Mouse (Mus musculus): ENCODE data around the gene Rad17. TPM values are rescaled to one million over a fixed set of nuclear protein-coding genes. Genes with fewer than 3 reads are reported as not detected.

Gene Rad17
- polyA plus RNA-seq, 1 experiment: 39.7 TPM

DNA sequence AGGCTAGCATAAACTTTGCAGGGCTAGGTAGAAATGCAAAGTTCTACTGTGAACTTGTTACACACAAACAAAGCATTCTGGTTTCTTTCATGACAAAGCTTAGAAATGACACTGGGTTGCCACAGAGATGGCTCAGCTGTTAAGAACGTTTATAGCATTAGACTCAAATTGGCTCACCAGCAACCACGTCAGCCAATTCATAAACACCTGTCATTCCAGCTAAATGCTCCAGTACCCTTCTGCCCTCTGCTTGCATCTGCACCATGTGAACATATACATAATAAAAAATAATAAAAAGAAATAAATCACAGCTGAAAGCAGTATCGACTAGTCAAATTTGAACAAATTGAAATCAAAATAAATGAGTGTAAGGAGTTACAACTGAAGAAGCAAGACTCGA, 28.6 kb downstream of the Rad17 start:
- H3K27me3 ChIP-seq (ENCODE audit: control insufficient read depth, insufficient read depth, low read length, poor library complexity, severe bottlenecking): no peaks in the 10 kb centered on the region
- no peak overlapping the region for H3K9ac ChIP-seq (ENCODE audit: low read depth, poor library complexity, severe bottlenecking)

DNA sequence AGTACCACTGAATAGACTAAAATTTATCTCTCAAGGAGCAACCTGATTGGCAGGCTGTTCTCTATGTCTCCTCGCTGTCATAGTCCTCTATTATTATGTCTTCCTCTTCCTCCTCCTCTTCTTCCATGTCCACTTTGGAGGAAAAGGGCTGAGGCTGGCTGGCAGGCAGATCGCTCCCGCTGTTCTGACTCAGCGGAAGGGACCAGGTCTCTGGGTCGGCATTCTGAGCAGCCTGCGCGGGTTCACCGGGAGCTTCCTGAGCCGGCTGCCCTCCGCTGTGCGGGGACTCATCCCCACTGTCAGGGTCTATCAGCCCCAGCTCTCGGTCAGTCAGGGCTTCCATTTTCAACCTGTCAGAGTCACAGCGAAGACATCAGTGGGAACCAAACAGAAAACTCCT, 33.3 kb downstream of the Rad17 start:
- Histone ChIP-seq H3K27me3 (ENCODE audit: control insufficient read depth, insufficient read depth, low read length, poor library complexity, severe bottlenecking) (no peaks in the 10 kb centered on the region), H3K9ac (ENCODE audit: low read depth, poor library complexity, severe bottlenecking) (no peak overlapping the region), H3K4me3 (ENCODE audit: low read depth, low read length) (no peak overlapping the region), H3K36me3 (ENCODE audit: control insufficient read depth, insufficient read depth, low read length, poor library complexity, severe bottlenecking) (peaks cover 18% of the 10 kb centered on the region), H3K4me1 (ENCODE audit: control insufficient read depth, insufficient read depth, low read length) (no peaks in the 10 kb centered on the region), H3K9me3 (replicated peaks; ENCODE audit: control insufficient read depth, insufficient read depth, low read length, poor library complexity, severe bottlenecking) (no peaks in the 10 kb centered on the region), H3K27ac (ENCODE audit: insufficient read depth, low read length) (no peak overlapping the region)
- TF ChIP-seq CTCF (IDR thresholded peaks at IDR 0.05; ENCODE audit: low read depth, low read length) (no peak), POLR2A (IDR thresholded peaks at IDR 0.05; ENCODE audit: insufficient read depth, low read length) (no peak), EP300 (IDR thresholded peaks at IDR 0.05; ENCODE audit: insufficient read depth, low read depth, low read length) (no peak)

More for the DNA sequence above, 28.6 kb downstream of the Rad17 start:
- H3K4me3 ChIP-seq (ENCODE audit: low read depth, low read length): no peak overlapping the region
- peaks cover 30% of the 10 kb centered on the region for H3K36me3 ChIP-seq (ENCODE audit: control insufficient read depth, insufficient read depth, low read length, poor library complexity, severe bottlenecking)
- no peak overlapping the region for H3K27ac ChIP-seq (ENCODE audit: insufficient read depth, low read length)
- H3K4me1 ChIP-seq (ENCODE audit: control insufficient read depth, insufficient read depth, low read length): no peaks in the 10 kb centered on the region
- no peaks in the 10 kb centered on the region for H3K9me3 ChIP-seq (replicated peaks; ENCODE audit: control insufficient read depth, insufficient read depth, low read length, poor library complexity, severe bottlenecking)
- no peak for TF ChIP-seq EP300 (IDR thresholded peaks at IDR 0.05; ENCODE audit: insufficient read depth, low read depth, low read length)

DNA sequence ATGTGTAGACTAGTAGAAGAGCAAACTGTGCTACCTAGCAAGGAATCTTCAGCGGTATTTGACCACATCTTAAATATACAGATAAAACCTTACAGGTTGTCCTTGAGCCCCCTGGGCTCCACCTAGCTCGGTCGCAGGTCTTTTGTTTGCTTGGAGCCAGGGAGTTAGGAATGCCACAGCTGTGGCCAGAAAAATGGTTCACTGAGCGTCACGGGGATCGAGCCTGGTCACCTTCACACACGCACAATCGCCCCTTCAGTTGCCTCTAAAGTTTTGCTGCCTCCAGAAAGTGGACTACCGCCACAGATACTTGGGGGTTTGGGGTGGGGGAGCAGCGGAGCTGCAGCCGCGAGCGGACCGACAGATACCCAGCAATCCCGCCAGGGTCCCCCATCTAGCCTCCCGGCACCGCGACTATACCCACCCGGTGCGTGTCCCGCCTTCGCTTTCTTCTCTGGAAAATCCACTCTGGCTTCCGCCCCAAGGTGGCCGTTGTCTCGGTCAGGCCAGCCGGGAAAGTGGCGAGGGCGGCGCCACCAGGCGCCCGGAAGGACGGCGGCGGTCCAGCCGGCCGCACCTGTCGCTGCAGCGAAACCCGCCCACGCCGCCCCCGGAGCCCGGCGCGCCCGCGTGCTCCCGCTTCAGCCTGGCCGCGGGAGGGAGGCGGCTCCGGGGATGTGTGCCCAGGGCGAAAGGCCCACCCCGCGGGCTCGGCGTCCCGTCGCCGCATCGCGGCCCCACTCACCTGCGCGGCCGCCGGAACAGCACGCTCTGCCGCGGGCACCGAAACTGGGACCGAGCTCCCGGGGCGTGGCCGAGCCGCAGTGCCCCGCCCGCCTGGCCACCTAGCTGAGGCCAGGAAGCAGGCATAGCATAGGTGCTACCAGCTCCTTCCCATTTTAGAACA, 34.4 kb downstream of the Rad17 start, which contains the start of gene Marveld2:
Marveld2 (minus strand) TSS at position 791 of the 907 bp plus-strand sequence.
- H3K36me3 ChIP-seq (ENCODE audit: control insufficient read depth, insufficient read depth, low read length, poor library complexity, severe bottlenecking): peaks cover 12% of the 10 kb centered on the region
- H3K9me3 ChIP-seq (replicated peaks; ENCODE audit: control insufficient read depth, insufficient read depth, low read length, poor library complexity, severe bottlenecking): no peaks in the 10 kb centered on the region
- H3K27me3 ChIP-seq (ENCODE audit: control insufficient read depth, insufficient read depth, low read length, poor library complexity, severe bottlenecking): no peaks in the 10 kb centered on the region
- TF ChIP-seq CTCF (IDR thresholded peaks at IDR 0.05; ENCODE audit: low read depth, low read length) (no peak), EP300 (IDR thresholded peaks at IDR 0.05; ENCODE audit: insufficient read depth, low read depth, low read length) (no peak), POLR2A (IDR thresholded peaks at IDR 0.05; ENCODE audit: insufficient read depth, low read length) (no peak)
- peak within 1 kb of the TSS; percentile 91 for H3K9ac ChIP-seq (ENCODE audit: low read depth, poor library complexity, severe bottlenecking)
- peak within 1 kb of the TSS; percentile 83 for H3K4me3 ChIP-seq (ENCODE audit: low read depth, low read length)
- no peak within 1 kb of the TSS for H3K27ac ChIP-seq (ENCODE audit: insufficient read depth, low read length)
- no peaks in the 10 kb centered on the region for H3K4me1 ChIP-seq (ENCODE audit: control insufficient read depth, insufficient read depth, low read length)

DNA sequence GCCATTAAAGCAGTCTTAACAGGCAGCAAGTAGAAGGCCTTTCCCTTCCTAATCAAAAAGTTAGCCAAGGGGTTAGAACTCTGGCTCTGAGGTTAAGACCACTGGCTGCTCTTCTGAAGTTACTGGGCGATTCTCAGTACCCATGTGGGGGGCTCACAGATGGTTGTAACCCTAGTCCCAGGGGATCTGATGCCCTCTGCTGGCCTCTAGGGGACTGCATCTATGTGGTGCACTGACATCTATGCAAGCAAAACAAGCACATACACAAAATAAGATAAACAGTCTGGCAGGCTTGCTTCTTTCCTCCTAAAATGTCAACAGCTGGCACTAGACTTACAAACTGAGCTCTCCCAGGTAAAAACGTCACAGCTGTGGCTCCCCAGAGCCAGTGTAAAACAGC, 37.9 kb downstream of the Rad17 start:
- TF ChIP-seq POLR2A (IDR thresholded peaks at IDR 0.05; ENCODE audit: insufficient read depth, low read length) (no peak), CTCF (IDR thresholded peaks at IDR 0.05; ENCODE audit: low read depth, low read length) (peak; percentile 76), EP300 (IDR thresholded peaks at IDR 0.05; ENCODE audit: insufficient read depth, low read depth, low read length) (no peak)
- Histone ChIP-seq H3K36me3 (ENCODE audit: control insufficient read depth, insufficient read depth, low read length, poor library complexity, severe bottlenecking) (no peaks in the 10 kb centered on the region), H3K4me1 (ENCODE audit: control insufficient read depth, insufficient read depth, low read length) (no peaks in the 10 kb centered on the region)

DNA sequence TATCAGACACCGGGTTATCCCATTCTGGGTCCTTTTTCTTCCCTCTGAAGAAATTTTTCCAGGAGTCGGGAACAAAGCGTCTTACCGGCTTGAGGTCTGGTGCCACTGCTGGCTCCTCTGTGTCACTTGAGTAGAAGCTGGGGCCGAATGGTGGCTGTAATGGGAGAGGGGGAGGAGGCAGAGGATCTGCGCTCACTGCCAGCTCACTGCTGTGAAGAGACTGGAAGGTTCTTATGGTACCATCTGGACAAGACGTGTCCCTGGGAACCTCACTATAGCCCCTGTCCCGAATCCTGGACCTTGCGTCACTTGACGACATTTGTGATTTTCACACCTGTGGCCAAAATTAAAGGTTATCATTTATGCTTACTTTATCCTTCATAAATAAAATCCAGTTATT, 38.6 kb downstream of the Rad17 start:
- Histone ChIP-seq H3K27ac (ENCODE audit: insufficient read depth, low read length) (no peak overlapping the region), H3K9ac (ENCODE audit: low read depth, poor library complexity, severe bottlenecking) (no peak overlapping the region), H3K27me3 (ENCODE audit: control insufficient read depth, insufficient read depth, low read length, poor library complexity, severe bottlenecking) (no peaks in the 10 kb centered on the region), H3K4me1 (ENCODE audit: control insufficient read depth, insufficient read depth, low read length) (no peaks in the 10 kb centered on the region), H3K4me3 (ENCODE audit: low read depth, low read length) (no peak overlapping the region; the same call in 1 of the 2 replicates), H3K9me3 (replicated peaks; ENCODE audit: control insufficient read depth, insufficient read depth, low read length, poor library complexity, severe bottlenecking) (no peaks in the 10 kb centered on the region), H3K36me3 (ENCODE audit: control insufficient read depth, insufficient read depth, low read length, poor library complexity, severe bottlenecking) (no peaks in the 10 kb centered on the region)
- TF ChIP-seq CTCF (IDR thresholded peaks at IDR 0.05; ENCODE audit: low read depth, low read length) (no peak), POLR2A (IDR thresholded peaks at IDR 0.05; ENCODE audit: insufficient read depth, low read length) (no peak), EP300 (IDR thresholded peaks at IDR 0.05; ENCODE audit: insufficient read depth, low read depth, low read length) (no peak)

More for the DNA sequence above, 37.9 kb downstream of the Rad17 start:
- Histone ChIP-seq H3K9me3 (replicated peaks; ENCODE audit: control insufficient read depth, insufficient read depth, low read length, poor library complexity, severe bottlenecking) (no peaks in the 10 kb centered on the region), H3K9ac (ENCODE audit: low read depth, poor library complexity, severe bottlenecking) (no peak overlapping the region), H3K27me3 (ENCODE audit: control insufficient read depth, insufficient read depth, low read length, poor library complexity, severe bottlenecking) (no peaks in the 10 kb centered on the region), H3K4me3 (ENCODE audit: low read depth, low read length) (no peak overlapping the region), H3K27ac (ENCODE audit: insufficient read depth, low read length) (no peak overlapping the region)

DNA sequence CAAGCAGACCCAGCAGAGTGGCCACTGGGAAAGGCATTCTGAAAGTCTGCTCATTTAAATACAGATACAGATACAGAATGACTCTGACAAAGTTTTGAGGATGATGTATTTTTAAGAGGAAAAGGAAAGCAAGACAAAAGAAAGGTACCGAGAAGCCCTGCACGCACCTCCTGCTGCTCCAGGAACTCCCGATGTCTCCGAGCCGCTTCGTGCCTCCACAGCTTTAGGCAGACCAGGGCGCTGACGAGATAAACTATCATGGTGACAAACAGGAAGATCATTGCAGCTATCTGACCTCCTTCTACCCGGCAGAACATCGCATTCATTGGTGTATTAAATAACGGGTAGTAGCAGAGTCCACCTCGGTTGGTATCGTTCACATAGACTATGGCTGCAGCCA, 39.6 kb downstream of the Rad17 start:
- no peaks in the 10 kb centered on the region for H3K4me1 ChIP-seq (ENCODE audit: control insufficient read depth, insufficient read depth, low read length)
- H3K27me3 ChIP-seq (ENCODE audit: control insufficient read depth, insufficient read depth, low read length, poor library complexity, severe bottlenecking): no peaks in the 10 kb centered on the region
- TF ChIP-seq CTCF (IDR thresholded peaks at IDR 0.05; ENCODE audit: low read depth, low read length) (no peak), POLR2A (IDR thresholded peaks at IDR 0.05; ENCODE audit: insufficient read depth, low read length) (no peak), EP300 (IDR thresholded peaks at IDR 0.05; ENCODE audit: insufficient read depth, low read depth, low read length) (no peak)
- no peaks in the 10 kb centered on the region for H3K9me3 ChIP-seq (replicated peaks; ENCODE audit: control insufficient read depth, insufficient read depth, low read length, poor library complexity, severe bottlenecking)
- H3K9ac ChIP-seq (ENCODE audit: low read depth, poor library complexity, severe bottlenecking): no peak overlapping the region
- H3K36me3 ChIP-seq (ENCODE audit: control insufficient read depth, insufficient read depth, low read length, poor library complexity, severe bottlenecking): no peaks in the 10 kb centered on the region
- no peak overlapping the region for H3K4me3 ChIP-seq (ENCODE audit: low read depth, low read length)
- H3K27ac ChIP-seq (ENCODE audit: insufficient read depth, low read length): no peak overlapping the region

Measured in ES-Bruce4 (cell line).